Mouse (Mus musculus) cortical plate, adult 2 months (tissue): ENCODE data around the gene Exd1.

Experiments
- CTCF ChIP-seq: fragments of 200-500 bp; IDR thresholded peaks from 2 replicates; pipeline ENCODE4 v1.5.1; 2011; ENCODE audit warnings: mild to moderate bottlenecking, control low read depth, low read length; ENCODE audit not compliant: insufficient read depth; ENCODE audit errors: extremely low read depth
- POLR2A ChIP-seq: fragments of 200-500 bp; IDR thresholded peaks from 2 replicates; pipeline ENCODE4 v1.6.1; 2011; ENCODE audit warnings: mild to moderate bottlenecking, low read length, control low read depth; ENCODE audit not compliant: insufficient read depth; ENCODE audit errors: extremely low read depth

GRCm38 (mm10) chr2:119520550-119520949 lies 26.9 kb downstream of the Exd1 start:
- TF ChIP-seq CTCF = no peak
- no peak for TF ChIP-seq POLR2A
